Mouse (Mus musculus) liver, postnatal 0 days (tissue): ENCODE results near the gene Tymp.

Experiments used
- CTCF ChIP-seq: sonication (generic); IDR thresholded peaks from 2 replicates; pipeline ENCODE4 v1.5.1; 2016; ENCODE audit warnings: antibody characterized with exemption, low read depth
- EP300 ChIP-seq: IDR thresholded peaks from 2 replicates; pipeline ENCODE4 v1.6.1; 2016; ENCODE audit warnings: antibody characterized with exemption, low read depth, mild to moderate bottlenecking

DNA sequence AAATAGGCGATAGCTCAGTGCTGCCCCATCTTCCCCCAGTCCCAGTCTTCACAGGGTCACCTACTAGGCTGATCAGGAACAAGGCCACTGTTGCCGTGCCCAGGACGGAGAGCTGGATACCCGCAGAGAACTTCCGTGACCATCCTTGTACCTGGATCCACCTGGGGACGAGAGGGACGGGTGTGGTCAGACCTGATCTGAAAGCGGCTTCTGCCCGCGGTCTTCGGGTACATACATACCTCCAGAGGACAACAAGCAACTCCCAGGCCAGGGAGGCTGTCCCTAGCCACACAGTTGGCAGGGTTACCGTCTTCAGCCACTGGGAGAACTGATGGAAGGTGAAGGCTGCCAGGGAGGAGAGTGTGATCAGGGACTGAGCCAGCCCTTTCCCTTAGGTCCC lies 24.0 kb downstream of the Tymp start:
- TF ChIP-seq CTCF, result no peak
- no peak for TF ChIP-seq EP300
